Mouse (Mus musculus): Measurements from ENCODE around the gene Spatc1l.

Spatc1l gene

GRCm38 (mm10) chr10:76561972-76562371 is at the start of gene Spatc1l:
Gene Spatc1l, plus strand, starts transcription at chr10:76562272.
- DNase-seq (ENCODE audit: low spot score), result no peak

GRCm38 (mm10) chr10:76512965-76513583 is 49.0 kb upstream of the Spatc1l start:
- DNase-seq (ENCODE audit: low spot score), result peak; percentile 79

- no peak for DNase-seq (ENCODE audit: low spot score)
Observed at GRCm38 (mm10) chr10:76530922-76531321, 31.1 kb upstream of the Spatc1l start.

GRCm38 (mm10) chr10:76531375-76531774 is 30.7 kb upstream of the Spatc1l start, which contains the start of gene Lss:
Gene Lss, plus strand, starts transcription at chr10:76531588.
- peak; percentile 97 for DNase-seq (ENCODE audit: low spot score)

- DNase-seq (ENCODE audit: low spot score), result no peak
Observed at GRCm38 (mm10) chr10:76531828-76532227, 30.2 kb upstream of the Spatc1l start.

- DNase-seq (ENCODE audit: low spot score), result no peak
Observed at GRCm38 (mm10) chr10:76535526-76535925, 26.5 kb upstream of the Spatc1l start.

GRCm38 (mm10) chr10:76537619-76538018 is 24.5 kb upstream of the Spatc1l start:
- peak; percentile 16 for DNase-seq (ENCODE audit: low spot score)

GRCm38 (mm10) chr10:76541336-76542085 is 20.6 kb upstream of the Spatc1l start:
- no peak for DNase-seq (ENCODE audit: low spot score)

GRCm38 (mm10) chr10:76542636-76543375 is 19.3 kb upstream of the Spatc1l start:
- DNase-seq (ENCODE audit: low spot score), result no peak

GRCm38 (mm10) chr10:76546566-76546965 is 15.5 kb upstream of the Spatc1l start:
- DNase-seq (ENCODE audit: low spot score), result no peak

GRCm38 (mm10) chr10:76548218-76548617 is 13.9 kb upstream of the Spatc1l start:
- no peak for DNase-seq (ENCODE audit: low spot score)

GRCm38 (mm10) chr10:76550458-76550857 is 11.6 kb upstream of the Spatc1l start:
- no peak for DNase-seq (ENCODE audit: low spot score)

GRCm38 (mm10) chr10:76551556-76551955 is 10.5 kb upstream of the Spatc1l start:
- no peak for DNase-seq (ENCODE audit: low spot score)

GRCm38 (mm10) chr10:76554061-76554460 is 8.0 kb upstream of the Spatc1l start:
- no peak for DNase-seq (ENCODE audit: low spot score)

- DNase-seq (ENCODE audit: low spot score), result no peak
Observed at GRCm38 (mm10) chr10:76569996-76570685, 8.1 kb downstream of the Spatc1l start.

GRCm38 (mm10) chr10:76571070-76571469 is 9.0 kb downstream of the Spatc1l start:
- DNase-seq (ENCODE audit: low spot score), result no peak

GRCm38 (mm10) chr10:76572151-76572550 is 10.1 kb downstream of the Spatc1l start:
- DNase-seq (ENCODE audit: low spot score), result no peak

GRCm38 (mm10) chr10:76575374-76575773 is 13.3 kb downstream of the Spatc1l start, which contains the start of gene Ftcd:
Gene Ftcd, plus strand, starts transcription at chr10:76575648.
- DNase-seq (ENCODE audit: low spot score), result no peak

- no peak for DNase-seq (ENCODE audit: low spot score)
Observed at GRCm38 (mm10) chr10:76576920-76577319, 14.8 kb downstream of the Spatc1l start.

- DNase-seq (ENCODE audit: low spot score), result no peak
Observed at GRCm38 (mm10) chr10:76584138-76584537, 22.1 kb downstream of the Spatc1l start.

- DNase-seq (ENCODE audit: low spot score), result no peak
Observed at GRCm38 (mm10) chr10:76586190-76586589, 24.1 kb downstream of the Spatc1l start.

GRCm38 (mm10) chr10:76590197-76590596 is 28.1 kb downstream of the Spatc1l start:
- no peak for DNase-seq (ENCODE audit: low spot score)
